Mouse (Mus musculus): ENCODE results near the gene G6pc. TPM values are rescaled to one million over a fixed set of nuclear protein-coding genes. Genes with fewer than 3 reads are reported as not detected.
"Not testable (repeated sequence)": the region's sequence is repeated elsewhere in the genome, so short reads cannot be mapped to it uniquely, and the experiment has no call there.

Gene G6pc
- not detected in 2 replicates for total RNA-seq (2014; rRNA removed)
- polyA plus RNA-seq (2015; fragmentation: Nextera tagmentation; extraction: Ambion mirVana) = not detected in 2 replicates

GRCm38 (mm10) chr11:101367326-101367935 lies at the start of gene G6pc:
Gene G6pc, plus strand, starts transcription at chr11:101367561.
- no peak within 1 kb of the TSS for H3K4me3 ChIP-seq (ENCODE audit: low read depth, low read length)

GRCm38 (mm10) chr11:101323609-101324008 lies 43.8 kb upstream of the G6pc start:
- WGBS = 11% methylated on average over 4 of the region's 4 CpGs
- H3K9ac ChIP-seq (replicated peaks; ENCODE audit: low read length, poor library complexity, severe bottlenecking) = no peak overlapping the region
- no peaks in the 10 kb centered on the region for H3K4me1 ChIP-seq (ENCODE audit: insufficient read depth, low read length)
- DNase-seq (ENCODE audit: low spot score) = peak; percentile 80
- TF ChIP-seq CTCF (IDR thresholded peaks at IDR 0.05) = peak; percentile 95
- H3K4me3 ChIP-seq (ENCODE audit: low read depth, low read length) = no peak overlapping the region
- H3K27me3 ChIP-seq (ENCODE audit: insufficient read depth, low read length) = no peaks in the 10 kb centered on the region
- H3K9me3 ChIP-seq (ENCODE audit: low read length) = no peaks in the 10 kb centered on the region
- peaks cover 58% of the 10 kb centered on the region for H3K36me3 ChIP-seq (ENCODE audit: insufficient read depth, low read length)
- H3K27ac ChIP-seq (ENCODE audit: low read depth, low read length) = no peak overlapping the region
- no peak overlapping the region for H3K4me2 ChIP-seq (ENCODE audit: low read depth, low read length, poor library complexity, severe bottlenecking)
- ATAC-seq (ENCODE audit: low FRiP score) = 0 out of 2 replicates have a peak, but pooled peaks have one; percentile 31

More at GRCm38 (mm10) chr11:101367326-101367935, at the start of gene G6pc:
- 90% methylated on average over 8 of the region's 8 CpGs for WGBS
- no peaks in the 10 kb centered on the region for H3K36me3 ChIP-seq (ENCODE audit: insufficient read depth, low read length)
- H3K9me3 ChIP-seq (ENCODE audit: low read length) = no peaks in the 10 kb centered on the region
- no peak within 1 kb of the TSS for H3K4me2 ChIP-seq (ENCODE audit: low read depth, low read length, poor library complexity, severe bottlenecking)
- no peaks in the 10 kb centered on the region for H3K4me1 ChIP-seq (ENCODE audit: insufficient read depth, low read length)
- no peak for ATAC-seq (ENCODE audit: low FRiP score)
- no peak for TF ChIP-seq CTCF (IDR thresholded peaks at IDR 0.05)
- H3K27ac ChIP-seq (ENCODE audit: low read depth, low read length) = no peak within 1 kb of the TSS
- no peak within 1 kb of the TSS for H3K9ac ChIP-seq (replicated peaks; ENCODE audit: low read length, poor library complexity, severe bottlenecking)
- H3K27me3 ChIP-seq (ENCODE audit: insufficient read depth, low read length) = no peaks in the 10 kb centered on the region
- no peak for DNase-seq (ENCODE audit: low spot score)

GRCm38 (mm10) chr11:101324763-101325162 lies 42.6 kb upstream of the G6pc start, which contains the start of gene Aoc2:
Gene Aoc2, plus strand, starts transcription at chr11:101325063.
- no peaks in the 10 kb centered on the region for H3K9me3 ChIP-seq (ENCODE audit: low read length)
- TF ChIP-seq CTCF (IDR thresholded peaks at IDR 0.05) = no peak
- 97% methylated on average over 5 of the region's 5 CpGs for WGBS
- no peak within 1 kb of the TSS for H3K9ac ChIP-seq (replicated peaks; ENCODE audit: low read length, poor library complexity, severe bottlenecking)
- H3K4me2 ChIP-seq (ENCODE audit: low read depth, low read length, poor library complexity, severe bottlenecking) = no peak within 1 kb of the TSS
- no peak within 1 kb of the TSS for H3K4me3 ChIP-seq (ENCODE audit: low read depth, low read length)
- DNase-seq (ENCODE audit: low spot score) (no peak), ATAC-seq (ENCODE audit: low FRiP score) (no peak)
- peaks cover 48% of the 10 kb centered on the region for H3K36me3 ChIP-seq (ENCODE audit: insufficient read depth, low read length)
- H3K27me3 ChIP-seq (ENCODE audit: insufficient read depth, low read length) = no peaks in the 10 kb centered on the region
- no peak within 1 kb of the TSS for H3K27ac ChIP-seq (ENCODE audit: low read depth, low read length)
- no peaks in the 10 kb centered on the region for H3K4me1 ChIP-seq (ENCODE audit: insufficient read depth, low read length)

- not testable (repeated sequence) for H3K9ac ChIP-seq (replicated peaks; ENCODE audit: low read length, poor library complexity, severe bottlenecking); H3K4me1 ChIP-seq (ENCODE audit: insufficient read depth, low read length); H3K9me3 ChIP-seq (ENCODE audit: low read length); H3K4me3 ChIP-seq (ENCODE audit: low read depth, low read length); H3K4me2 ChIP-seq (ENCODE audit: low read depth, low read length, poor library complexity, severe bottlenecking); DNase-seq (ENCODE audit: low spot score); ATAC-seq (ENCODE audit: low FRiP score); H3K27ac ChIP-seq (ENCODE audit: low read depth, low read length); H3K27me3 ChIP-seq (ENCODE audit: insufficient read depth, low read length)
- H3K36me3 ChIP-seq (ENCODE audit: insufficient read depth, low read length) = peaks cover 43% of the 10 kb centered on the region
- WGBS = 92% methylated on average over 11 of the region's 11 CpGs
These were observed 42.2 kb upstream of the G6pc start for GRCm38 (mm10) chr11:101325201-101325600.

GRCm38 (mm10) chr11:101326147-101326546 lies 41.2 kb upstream of the G6pc start:
- Histone ChIP-seq H3K4me1 (ENCODE audit: insufficient read depth, low read length) (no peaks in the 10 kb centered on the region), H3K9me3 (ENCODE audit: low read length) (no peaks in the 10 kb centered on the region), H3K4me3 (ENCODE audit: low read depth, low read length) (no peak overlapping the region), H3K27ac (ENCODE audit: low read depth, low read length) (no peak overlapping the region), H3K9ac (replicated peaks; ENCODE audit: low read length, poor library complexity, severe bottlenecking) (no peak overlapping the region), H3K36me3 (ENCODE audit: insufficient read depth, low read length) (peaks cover 34% of the 10 kb centered on the region), H3K4me2 (ENCODE audit: low read depth, low read length, poor library complexity, severe bottlenecking) (no peak overlapping the region), H3K27me3 (ENCODE audit: insufficient read depth, low read length) (no peaks in the 10 kb centered on the region)
- no peak for ATAC-seq (ENCODE audit: low FRiP score)
- 87% methylated on average over 11 of the region's 11 CpGs for WGBS
- TF ChIP-seq CTCF (IDR thresholded peaks at IDR 0.05) = no peak
- DNase-seq (ENCODE audit: low spot score) = no peak

GRCm38 (mm10) chr11:101327311-101327710 lies 40.0 kb upstream of the G6pc start:
- Histone ChIP-seq H3K9me3 (ENCODE audit: low read length) (no peaks in the 10 kb centered on the region), H3K4me1 (ENCODE audit: insufficient read depth, low read length) (no peaks in the 10 kb centered on the region), H3K36me3 (ENCODE audit: insufficient read depth, low read length) (peaks cover 22% of the 10 kb centered on the region), H3K27ac (ENCODE audit: low read depth, low read length) (no peak overlapping the region), H3K4me3 (ENCODE audit: low read depth, low read length) (no peak overlapping the region), H3K4me2 (ENCODE audit: low read depth, low read length, poor library complexity, severe bottlenecking) (no peak overlapping the region), H3K27me3 (ENCODE audit: insufficient read depth, low read length) (no peaks in the 10 kb centered on the region), H3K9ac (replicated peaks; ENCODE audit: low read length, poor library complexity, severe bottlenecking) (no peak overlapping the region)
- TF ChIP-seq CTCF (IDR thresholded peaks at IDR 0.05) = no peak
- 55% methylated on average over 3 of the region's 3 CpGs for WGBS
- no peak for DNase-seq (ENCODE audit: low spot score)
- no peak for ATAC-seq (ENCODE audit: low FRiP score)
